In the genomic region with DNA sequence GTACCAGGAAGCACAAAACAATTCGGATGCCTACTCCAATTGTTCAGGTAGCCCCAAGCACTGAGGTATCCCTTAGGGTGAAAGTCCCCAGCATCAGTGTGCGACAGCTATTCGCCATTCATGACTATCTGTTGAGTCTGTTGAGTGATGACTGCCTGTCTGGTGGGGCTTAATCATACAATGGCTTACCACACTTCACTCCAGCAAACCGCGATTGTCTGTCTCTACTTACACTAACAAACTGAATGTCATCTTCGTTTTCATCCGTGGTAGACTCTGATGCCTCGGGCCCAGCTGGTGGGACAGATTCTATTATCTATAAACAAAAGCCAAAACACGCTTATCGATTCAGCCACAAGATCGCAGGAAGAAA, we compare ENCODE assay signal across 8 mouse cellular contexts. TPM values are rescaled to one million over a fixed set of nuclear protein-coding genes. Genes with fewer than 3 reads are reported as not detected.
DNase-seq lines count a peak whose midpoint lies in the region; ATAC-seq lines count a peak whose summit lies in the region.

No protein-coding gene starts in this region.

- H3K4me3 ChIP-seq in heart, embryonic 12.5 days: peak overlapping the region; percentile 84
- peak overlapping the region; percentile 73 for H3K4me3 ChIP-seq in embryonic facial prominence, embryonic 12.5 days
- peak overlapping the region; percentile 87 for H3K4me3 ChIP-seq in intestine, embryonic 14.5 days (ENCODE audit: low read depth, low read length)
- H3K4me3 ChIP-seq in midbrain, embryonic 16.5 days (ENCODE audit: low read depth, low read length): peak overlapping the region; percentile 81

- H3K4me1 ChIP-seq in heart, embryonic 12.5 days (replicated peaks): peaks cover 18% of the 10 kb centered on the region
- peaks cover 12% of the 10 kb centered on the region for H3K4me1 ChIP-seq in embryonic facial prominence, embryonic 12.5 days
- peaks cover 17% of the 10 kb centered on the region for H3K4me1 ChIP-seq in intestine, embryonic 14.5 days (replicated peaks; ENCODE audit: control insufficient read depth, insufficient read depth, low read length)
- H3K4me1 ChIP-seq in midbrain, embryonic 16.5 days (ENCODE audit: control insufficient read depth, insufficient read depth, low read length): peaks cover 23% of the 10 kb centered on the region

- intact Hi-C loops in heart, postnatal 10 days (cut with DNase I): loop anchor here (5.0 to 10.0 kb wide), 2 partner anchors 56 to 621 kb away; partner anchors contain the start of genes Bag2, Ccdc115 and Imp4

- peak overlapping the region; percentile 89 for H3K27ac ChIP-seq in heart, embryonic 12.5 days (ENCODE audit: poor library complexity, severe bottlenecking)
- H3K27ac ChIP-seq in embryonic facial prominence, embryonic 12.5 days: peak overlapping the region; percentile 89
- peak overlapping the region; percentile 93 for H3K27ac ChIP-seq in intestine, embryonic 14.5 days (ENCODE audit: low read depth)
- H3K27ac ChIP-seq in midbrain, embryonic 16.5 days (ENCODE audit: low read length): peak overlapping the region; percentile 92

- no peaks in the 10 kb centered on the region for H3K27me3 ChIP-seq in heart, embryonic 12.5 days (replicated peaks)
- no peaks in the 10 kb centered on the region for H3K27me3 ChIP-seq in embryonic facial prominence, embryonic 12.5 days
- H3K27me3 ChIP-seq in intestine, embryonic 14.5 days (replicated peaks; ENCODE audit: control insufficient read depth, insufficient read depth, low read length): no peaks in the 10 kb centered on the region
- H3K27me3 ChIP-seq in midbrain, embryonic 16.5 days (ENCODE audit: control insufficient read depth, insufficient read depth, low read depth, low read length): no peaks in the 10 kb centered on the region

- peak overlapping the region; percentile 75 for H3K4me2 ChIP-seq in heart, embryonic 12.5 days
- peak overlapping the region; percentile 72 for H3K4me2 ChIP-seq in embryonic facial prominence, embryonic 12.5 days (replicated peaks)
- peak overlapping the region; percentile 67 for H3K4me2 ChIP-seq in intestine, embryonic 14.5 days (ENCODE audit: low read length)
- H3K4me2 ChIP-seq in midbrain, embryonic 16.5 days (ENCODE audit: low read length): peak overlapping the region; percentile 73

- H3K36me3 ChIP-seq in heart, embryonic 12.5 days: peaks cover 37% of the 10 kb centered on the region
- H3K36me3 ChIP-seq in embryonic facial prominence, embryonic 12.5 days: peaks cover 33% of the 10 kb centered on the region
- H3K36me3 ChIP-seq in intestine, embryonic 14.5 days (ENCODE audit: control insufficient read depth, insufficient read depth, low read length): peaks cover 39% of the 10 kb centered on the region
- H3K36me3 ChIP-seq in midbrain, embryonic 16.5 days (ENCODE audit: control insufficient read depth, insufficient read depth, low read length): peaks cover 13% of the 10 kb centered on the region

- no peak; the same call in 1 of the 2 replicates for ATAC-seq in heart, embryonic 12.5 days (ENCODE audit: insufficient number of reproducible peaks, low FRiP score)
- peak; percentile 1 for ATAC-seq in CD4-positive, CD25-positive, alpha-beta regulatory T cell, adult 4 months
- 0 out of 2 replicates have a peak, but pooled peaks have one; percentile 11 for ATAC-seq in embryonic facial prominence, embryonic 12.5 days (ENCODE audit: insufficient number of reproducible peaks, insufficient read depth, low FRiP score, low TSS enrichment)
- no peak for ATAC-seq in intestine, embryonic 14.5 days (replicated peaks; ENCODE audit: low FRiP score, low TSS enrichment, low read depth)
- peak; percentile 2; the same call in 1 of the 2 replicates for ATAC-seq in midbrain, embryonic 16.5 days

- WGBS in heart, embryonic 12.5 days: 8% methylated on average over 11 of the region's 11 CpGs
- WGBS in embryonic facial prominence, embryonic 12.5 days: 11% methylated on average over 11 of the region's 11 CpGs
- 8% methylated on average over 11 of the region's 11 CpGs for WGBS in intestine, embryonic 14.5 days
- 4% methylated on average over 11 of the region's 11 CpGs for WGBS in midbrain, embryonic 16.5 days

- peak overlapping the region; percentile 92 for H3K9ac ChIP-seq in heart, embryonic 12.5 days
- H3K9ac ChIP-seq in embryonic facial prominence, embryonic 12.5 days: peak overlapping the region; percentile 87
- peak overlapping the region; percentile 96 for H3K9ac ChIP-seq in intestine, embryonic 14.5 days (ENCODE audit: low read length)
- H3K9ac ChIP-seq in midbrain, embryonic 16.5 days (ENCODE audit: low read depth, low read length): peak overlapping the region; percentile 100

- no peak for DNase-seq in heart, postnatal 10 days
- no peak for DNase-seq in intestine, embryonic 14.5 days (ENCODE audit: low spot score)
- DNase-seq in thymus, postnatal 4 days: no peak
- DNase-seq in gastrocnemius, postnatal 10 days: no peak

- no peaks in the 10 kb centered on the region for H3K9me3 ChIP-seq in heart, embryonic 12.5 days (replicated peaks)
- H3K9me3 ChIP-seq in embryonic facial prominence, embryonic 12.5 days: no peaks in the 10 kb centered on the region
- no peaks in the 10 kb centered on the region for H3K9me3 ChIP-seq in intestine, embryonic 14.5 days (ENCODE audit: control insufficient read depth, low read length)
- H3K9me3 ChIP-seq in midbrain, embryonic 16.5 days (replicated peaks; ENCODE audit: control insufficient read depth, low read length, poor library complexity, severe bottlenecking): no peaks in the 10 kb centered on the region

RNA-seq across cellular contexts. Expression of gene Zfp451, which starts 0.9 kb away (rescaled TPM):
- 23.5 and 23.6 TPM in 2 replicates for polyA plus RNA-seq in heart, embryonic 12.5 days (2016; fragmentation: Nextera tagmentation; extraction: Ambion mirVana)
- 10 to 100 TPM; 19.6 to 21.5 TPM for total RNA-seq in heart, postnatal 10 days (2021)
- polyA plus RNA-seq in CD4-positive, CD25-positive, alpha-beta regulatory T cell, adult 4 months (2017; shearing (Covaris generic)): 10 to 100 TPM; 10.9 to 12.1 TPM
- polyA plus RNA-seq in embryonic facial prominence, embryonic 12.5 days (2016; fragmentation: Nextera tagmentation; extraction: Ambion mirVana): 35.9 and 36.0 TPM in 2 replicates
- 26.4 and 29.7 TPM in 2 replicates for polyA plus RNA-seq in intestine, embryonic 14.5 days (2014; fragmentation: Nextera tagmentation; extraction: Ambion mirVana)
- 44.2 and 51.2 TPM in 2 replicates for polyA plus RNA-seq in midbrain, embryonic 16.5 days (2015; fragmentation: Nextera tagmentation; extraction: Ambion mirVana)
- total RNA-seq in gastrocnemius, postnatal 10 days (2021): 10 to 100 TPM; 17.2 to 20.5 TPM

RNA-seq across cellular contexts. Expression of gene Bag2, which starts 55.9 kb away (rescaled TPM):
- 80.2 and 83.1 TPM in 2 replicates for polyA plus RNA-seq in heart, embryonic 12.5 days (2016; fragmentation: Nextera tagmentation; extraction: Ambion mirVana)
- total RNA-seq in heart, postnatal 10 days (2021): 10 to 100 TPM; 53.7 to 54.6 TPM
- 1 to 10 TPM in 1 of 2 experiments, under 1 TPM in 1; 0.91 to 2.3 TPM for polyA plus RNA-seq in CD4-positive, CD25-positive, alpha-beta regulatory T cell, adult 4 months (2017; shearing (Covaris generic))
- polyA plus RNA-seq in embryonic facial prominence, embryonic 12.5 days (2016; fragmentation: Nextera tagmentation; extraction: Ambion mirVana): 40.9 and 45.6 TPM in 2 replicates
- 71.9 and 73.1 TPM in 2 replicates for polyA plus RNA-seq in intestine, embryonic 14.5 days (2014; fragmentation: Nextera tagmentation; extraction: Ambion mirVana)
- polyA plus RNA-seq in midbrain, embryonic 16.5 days (2015; fragmentation: Nextera tagmentation; extraction: Ambion mirVana): 22.5 and 23.0 TPM in 2 replicates
- total RNA-seq in gastrocnemius, postnatal 10 days (2021): 10 to 100 TPM; 27.2 to 27.6 TPM

Comparison
In these comparisons a context has a peak if more than half of its experiments do, and no peak if none do; other contexts are left out.
1. ATAC-seq: peak in CD4-positive, CD25-positive, alpha-beta regulatory T cell, adult 4 months (single experiment), embryonic facial prominence, embryonic 12.5 days (single experiment) and midbrain, embryonic 16.5 days (single experiment); none in heart, embryonic 12.5 days (single experiment) and intestine, embryonic 14.5 days (single experiment).
2. Peak in every context shown above with its lines, with median percentiles within 50 percentile points of each other: H3K27ac ChIP-seq, H3K4me2 ChIP-seq, H3K4me3 ChIP-seq and H3K9ac ChIP-seq.